Mouse (Mus musculus) kidney, embryonic 15.5 days (tissue): ENCODE data around the gene Slitrk1. TPM values are rescaled to one million over a fixed set of nuclear protein-coding genes. Genes with fewer than 3 reads are reported as not detected.

ENCODE experiments used
- ATAC-seq: fragments of 200-750 bp; cut with Nextera tagmentation; replicated peaks from 2 replicates; pipeline ENCODE4 v1.8.0; 2017; ENCODE audit warnings: moderate TSS enrichment; ENCODE audit not compliant: low FRiP score
- H3K27ac ChIP-seq: fragments of 300-500 bp; sonication (generic); 2 replicates; pipeline ENCODE4 v1.5.1; 2015; ENCODE audit warnings: mild to moderate bottlenecking, inconsistent platforms
- H3K27me3 ChIP-seq: fragments of 300-500 bp; sonication (generic); 2 replicates; pipeline ENCODE4 v1.6.1; 2015; ENCODE audit warnings: inconsistent platforms
- H3K36me3 ChIP-seq: fragments of 300-500 bp; sonication (generic); 2 replicates; pipeline ENCODE4 v1.6.1; 2015; ENCODE audit warnings: inconsistent platforms
- H3K4me1 ChIP-seq: fragments of 300-500 bp; sonication (generic); 2 replicates; pipeline ENCODE4 v1.6.1; 2015; ENCODE audit warnings: inconsistent platforms
- H3K4me2 ChIP-seq: fragments of 300-500 bp; sonication (generic); 2 replicates; pipeline ENCODE4 v1.6.1; 2015; ENCODE audit warnings: moderate library complexity, mild to moderate bottlenecking, inconsistent platforms
- H3K4me3 ChIP-seq: fragments of 300-500 bp; sonication (generic); replicated peaks from 2 replicates; pipeline ENCODE4 v1.5.1; 2015; ENCODE audit warnings: mild to moderate bottlenecking, inconsistent platforms
- H3K9ac ChIP-seq: fragments of 300-500 bp; sonication (generic); 2 replicates; pipeline ENCODE4 v1.6.1; 2015; ENCODE audit warnings: mild to moderate bottlenecking, inconsistent platforms
- H3K9me3 ChIP-seq: fragments of 300-500 bp; sonication (generic); replicated peaks from 2 replicates; pipeline ENCODE4 v1.6.1; 2016; ENCODE audit warnings: inconsistent platforms
- WGBS: fragments of 180-500 bp; shearing (Covaris S2); methylation state at CpG from one replicate; pipeline ENCODE4 v1.1.7; 2015; ENCODE audit warnings: mixed read lengths; 5-methylcytosine and 5-hydroxymethylcytosine counted together
- polyA plus RNA-seq: library from polyadenylated mRNA; unstranded; fragments of >200 nt; fragmentation: Nextera tagmentation; extraction: Ambion mirVana; gene quantifications from 2 replicates; pipeline ENCODE4 v1.2.1, GENCODE M21; 2015

Slitrk1 gene
- polyA plus RNA-seq, result 0.88 and 0.90 TPM in 2 replicates

DNA sequence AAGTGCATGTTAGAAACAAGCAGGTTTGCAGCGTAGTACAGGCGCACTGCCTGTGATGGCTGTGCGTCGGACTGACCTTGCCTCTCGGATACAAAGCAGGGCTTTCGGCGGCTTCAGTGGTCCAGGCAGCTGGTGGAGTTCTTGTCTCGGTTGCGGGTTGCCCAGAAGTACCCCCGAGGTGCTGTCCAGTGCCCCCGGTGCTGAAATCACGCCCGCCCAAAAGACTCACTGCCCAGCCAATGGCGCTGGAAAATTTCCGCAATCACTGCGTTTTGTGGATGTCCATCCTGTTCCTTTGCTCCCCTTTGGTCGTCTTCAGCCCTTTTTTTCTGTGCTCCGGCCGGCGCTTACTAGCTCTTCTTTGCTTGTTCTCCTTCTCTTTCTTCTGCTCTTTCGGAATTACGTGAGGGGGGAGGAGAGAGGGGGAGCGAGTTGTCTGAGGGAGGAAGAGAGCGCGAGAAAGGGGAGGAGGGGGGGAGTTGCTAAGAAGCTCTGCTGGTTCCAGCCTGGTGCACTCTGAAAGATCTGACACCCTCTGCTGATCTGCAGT lies at the start of gene Slitrk1:
Gene Slitrk1 (minus strand): TSS at position 445 of the 550 bp plus-strand sequence.
- Histone ChIP-seq H3K9ac (no peak within 1 kb of the TSS), H3K27me3 (peaks cover 43% of the 10 kb centered on the region), H3K4me2 (peak within 1 kb of the TSS; percentile 73), H3K36me3 (no peaks in the 10 kb centered on the region), H3K9me3 (no peaks in the 10 kb centered on the region), H3K27ac (no peak within 1 kb of the TSS), H3K4me1 (peaks cover 42% of the 10 kb centered on the region), H3K4me3 (peak within 1 kb of the TSS; percentile 45)
- under 1% methylated on average over 25 of the region's 25 CpGs for WGBS
- peak; percentile 63 for ATAC-seq

DNA sequence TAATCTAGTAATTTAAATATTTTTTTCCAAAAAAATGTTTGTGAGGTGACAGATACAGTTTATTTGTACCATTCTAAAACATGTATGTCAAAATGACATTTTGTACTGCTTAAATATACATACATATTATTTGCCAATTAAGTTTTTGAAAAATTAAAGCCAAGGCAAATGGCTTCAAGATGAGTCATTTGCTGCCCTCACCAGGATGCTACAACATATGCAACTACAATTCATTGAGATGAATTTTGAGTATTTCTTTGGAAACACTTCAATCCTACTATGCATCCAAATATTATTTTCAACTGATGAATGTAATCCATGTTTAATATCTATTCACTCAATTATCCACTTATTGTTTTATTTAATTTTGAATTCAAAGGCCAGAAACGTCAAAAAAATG lies 21.8 kb upstream of the Slitrk1 start:
- Histone ChIP-seq H3K36me3 (no peaks in the 10 kb centered on the region), H3K4me2 (no peak overlapping the region), H3K27ac (no peak overlapping the region), H3K9me3 (no peaks in the 10 kb centered on the region), H3K4me1 (no peaks in the 10 kb centered on the region), H3K9ac (no peak overlapping the region), H3K4me3 (no peak overlapping the region), H3K27me3 (no peaks in the 10 kb centered on the region)
- ATAC-seq, result no peak
- WGBS, result 67% methylated on average over 1 of the region's 1 CpGs

DNA sequence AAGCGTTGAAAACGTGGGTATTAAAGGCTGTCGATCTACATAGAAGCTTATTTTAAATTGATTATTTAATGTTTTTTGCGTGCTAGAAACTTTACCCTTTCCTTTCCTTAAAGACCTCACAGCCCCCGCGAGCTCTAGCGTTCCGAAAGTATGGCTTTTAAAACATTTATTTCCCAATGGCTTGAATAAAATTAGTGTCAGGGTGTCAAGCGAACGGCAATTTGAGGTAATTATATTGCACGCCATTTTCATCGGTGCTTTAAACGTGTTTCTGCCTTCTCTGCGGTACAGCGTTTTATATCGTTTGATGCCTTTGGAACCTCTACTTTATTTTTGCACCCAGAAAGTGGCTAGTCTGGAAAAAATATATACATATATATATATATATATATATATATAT lies 378 bp upstream of the Slitrk1 start:
- Histone ChIP-seq H3K36me3 (no peaks in the 10 kb centered on the region), H3K27ac (no peak overlapping the region), H3K9ac (no peak overlapping the region), H3K4me1 (peaks cover 42% of the 10 kb centered on the region), H3K9me3 (no peaks in the 10 kb centered on the region), H3K27me3 (peaks cover 38% of the 10 kb centered on the region), H3K4me2 (peak overlapping the region; percentile 73), H3K4me3 (peak overlapping the region; percentile 45)
- 13% methylated on average over 16 of the region's 16 CpGs for WGBS
- ATAC-seq, result no peak

DNA sequence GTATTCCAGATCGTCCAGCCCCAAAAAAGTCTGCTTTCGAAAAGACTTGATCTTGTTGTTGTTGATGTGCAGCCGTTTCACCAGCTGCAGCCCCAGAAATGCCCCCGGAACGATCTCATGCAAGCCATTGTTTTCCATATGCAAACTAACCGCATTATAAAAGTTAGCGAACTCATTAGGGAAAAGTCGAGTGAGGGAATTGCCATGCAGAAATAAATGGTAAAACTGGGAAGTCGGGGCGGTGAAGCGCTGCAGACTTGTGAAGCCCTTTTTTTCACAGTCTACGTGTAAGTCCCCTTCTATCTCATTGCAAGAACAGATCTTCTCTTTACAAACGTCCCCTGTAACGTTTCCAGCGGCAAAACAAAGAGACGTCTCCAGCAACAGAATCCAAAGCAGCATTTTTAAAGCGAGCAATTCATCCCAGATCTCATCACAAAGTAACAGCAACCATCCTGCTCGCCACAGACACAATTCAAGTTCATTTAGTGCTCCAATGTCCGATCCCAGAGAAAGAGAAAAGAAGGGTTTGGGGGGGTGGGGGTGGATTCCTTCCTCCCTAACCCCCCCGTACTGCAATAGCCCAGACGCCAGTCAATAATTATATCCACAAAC lies 975 bp downstream of the Slitrk1 start:
- Histone ChIP-seq H3K36me3 (no peaks in the 10 kb centered on the region), H3K27me3 (peaks cover 44% of the 10 kb centered on the region), H3K9ac (no peak overlapping the region), H3K4me1 (peaks cover 42% of the 10 kb centered on the region), H3K4me2 (peak overlapping the region; percentile 73), H3K4me3 (peak overlapping the region; percentile 45), H3K9me3 (no peaks in the 10 kb centered on the region), H3K27ac (no peak overlapping the region)
- ATAC-seq, result no peak
- 2% methylated on average over 21 of the region's 21 CpGs for WGBS

DNA sequence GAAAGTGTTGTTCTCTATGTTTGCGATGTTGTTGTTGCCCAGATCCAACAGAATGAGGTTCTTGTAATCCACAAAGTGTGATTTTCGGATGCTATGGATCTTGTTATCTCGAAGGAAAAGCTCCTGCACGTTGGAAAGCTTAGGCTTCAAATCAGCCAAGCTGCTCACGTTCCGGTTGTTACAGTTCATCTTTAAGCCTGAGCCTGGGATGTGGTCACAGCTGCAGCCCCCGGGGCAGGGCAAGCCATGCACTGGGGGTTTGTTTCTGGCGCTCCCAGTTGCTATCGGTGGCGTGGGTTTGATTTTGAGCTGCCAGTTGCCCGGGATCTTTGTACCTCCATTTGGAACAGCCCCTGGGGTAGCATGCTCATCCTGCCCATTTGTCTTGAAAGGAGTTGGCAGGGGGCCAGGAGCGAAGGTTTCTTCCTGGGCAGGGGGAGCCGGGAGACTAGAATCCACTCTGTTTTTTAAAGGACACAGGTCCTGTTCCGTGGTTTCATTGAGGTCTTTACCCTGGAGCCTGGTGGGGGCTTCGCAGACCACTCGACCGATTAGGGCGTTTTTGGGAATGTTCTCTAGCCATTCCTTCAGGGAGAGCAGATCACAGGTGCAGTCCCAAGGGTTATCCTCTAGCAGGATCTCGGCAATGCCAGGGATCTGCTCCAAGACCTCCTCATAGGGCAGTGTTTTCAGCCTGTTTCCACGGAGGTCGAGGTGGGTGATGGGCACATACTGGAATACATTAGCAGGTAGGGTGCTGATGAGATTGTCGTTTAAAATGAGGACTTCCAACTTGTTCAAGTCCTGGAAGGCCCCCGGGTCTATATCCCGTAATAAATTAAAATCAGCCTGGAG lies 1.7 kb downstream of the Slitrk1 start:
- 2% methylated on average over 24 of the region's 24 CpGs for WGBS
- H3K4me1 ChIP-seq, result peaks cover 42% of the 10 kb centered on the region
- no peak overlapping the region for H3K27ac ChIP-seq
- no peaks in the 10 kb centered on the region for H3K36me3 ChIP-seq
- peaks cover 44% of the 10 kb centered on the region for H3K27me3 ChIP-seq
- H3K4me2 ChIP-seq, result peak overlapping the region; percentile 73
- no peak overlapping the region for H3K9ac ChIP-seq
- H3K9me3 ChIP-seq, result no peaks in the 10 kb centered on the region
- no peak for ATAC-seq
- peak overlapping the region; percentile 45 for H3K4me3 ChIP-seq

DNA sequence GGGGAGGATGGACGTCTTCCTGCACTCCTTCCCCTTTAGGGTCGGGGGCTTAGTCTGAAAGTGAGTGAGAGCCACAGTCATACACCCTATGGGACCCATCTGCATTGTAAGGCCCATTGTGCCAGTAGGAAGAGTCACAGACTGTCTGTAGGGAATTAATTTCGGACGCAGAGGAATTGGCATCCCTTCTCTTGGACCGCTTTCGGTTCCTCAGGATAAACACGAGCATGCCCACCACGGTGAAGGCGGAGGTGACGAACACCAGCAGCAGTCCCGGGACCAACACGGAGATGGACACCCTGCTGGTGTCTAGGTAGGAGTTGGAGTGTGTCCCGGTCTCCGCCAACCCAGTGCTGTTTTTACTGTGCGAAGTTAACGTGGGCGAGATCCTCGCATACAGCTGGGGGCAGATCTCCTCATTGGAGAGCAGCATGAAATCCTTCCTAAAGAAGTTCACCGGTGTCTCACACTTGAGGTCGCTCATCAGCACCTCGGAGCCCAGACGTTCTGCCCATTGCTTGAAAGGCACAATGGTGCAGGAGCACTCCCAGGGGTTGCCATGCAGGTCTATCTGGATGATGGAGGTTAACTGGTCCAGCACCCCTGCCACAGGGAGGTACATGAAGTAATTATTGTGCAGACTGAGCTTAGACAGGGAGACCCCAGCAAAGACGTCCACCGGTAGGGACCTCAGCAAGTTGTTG lies 2.7 kb downstream of the Slitrk1 start:
- 4% methylated on average over 24 of the region's 24 CpGs for WGBS
- Histone ChIP-seq H3K4me2 (peak overlapping the region; percentile 73), H3K27ac (no peak overlapping the region; the same call in 1 of the 2 replicates), H3K27me3 (peaks cover 44% of the 10 kb centered on the region), H3K9me3 (no peaks in the 10 kb centered on the region), H3K4me3 (peak overlapping the region; percentile 45), H3K4me1 (peaks cover 42% of the 10 kb centered on the region), H3K9ac (peak overlapping the region; percentile 7; the same call in 1 of the 2 replicates), H3K36me3 (no peaks in the 10 kb centered on the region)
- ATAC-seq, result peak; percentile 30

DNA sequence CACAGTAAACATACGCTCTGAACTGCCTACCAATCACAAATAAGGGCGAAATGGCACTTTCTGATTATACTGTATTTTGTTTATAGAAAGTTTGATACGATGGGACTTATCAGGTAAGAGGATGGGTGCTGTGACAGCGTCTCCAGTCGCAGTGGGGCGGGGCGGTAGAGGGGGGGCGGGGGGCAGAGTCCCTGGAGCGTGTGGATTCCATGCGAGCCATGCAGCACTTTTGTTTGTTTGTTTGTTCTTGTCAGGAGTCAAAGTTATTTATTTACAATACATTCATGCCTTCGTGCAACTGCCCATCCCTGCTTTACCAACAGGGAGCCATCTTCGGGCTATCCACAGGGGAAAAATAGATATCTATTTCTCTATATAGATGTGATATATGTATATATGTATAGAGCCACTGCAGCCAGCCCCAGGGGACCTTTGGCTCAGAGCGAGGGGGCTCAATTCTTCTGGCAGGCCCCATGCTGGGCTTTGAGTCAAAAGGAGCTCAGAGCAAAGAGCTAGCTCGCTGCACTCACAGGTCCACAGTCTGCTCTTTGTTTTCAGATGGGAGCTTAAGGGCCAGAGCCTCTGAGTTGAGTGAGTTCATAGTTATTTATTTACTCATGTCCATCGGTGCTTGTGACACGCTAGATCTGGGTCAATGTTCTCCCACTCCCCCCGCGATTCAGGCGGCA lies 3.4 kb downstream of the Slitrk1 start:
- Histone ChIP-seq H3K9me3 (no peaks in the 10 kb centered on the region), H3K4me1 (peaks cover 42% of the 10 kb centered on the region), H3K27ac (peak overlapping the region; percentile 68), H3K27me3 (peaks cover 44% of the 10 kb centered on the region), H3K36me3 (no peaks in the 10 kb centered on the region), H3K4me2 (peak overlapping the region; percentile 73), H3K4me3 (peak overlapping the region; percentile 45), H3K9ac (no peak overlapping the region)
- peak; percentile 79 for ATAC-seq
- WGBS, result 5% methylated on average over 19 of the region's 19 CpGs

DNA sequence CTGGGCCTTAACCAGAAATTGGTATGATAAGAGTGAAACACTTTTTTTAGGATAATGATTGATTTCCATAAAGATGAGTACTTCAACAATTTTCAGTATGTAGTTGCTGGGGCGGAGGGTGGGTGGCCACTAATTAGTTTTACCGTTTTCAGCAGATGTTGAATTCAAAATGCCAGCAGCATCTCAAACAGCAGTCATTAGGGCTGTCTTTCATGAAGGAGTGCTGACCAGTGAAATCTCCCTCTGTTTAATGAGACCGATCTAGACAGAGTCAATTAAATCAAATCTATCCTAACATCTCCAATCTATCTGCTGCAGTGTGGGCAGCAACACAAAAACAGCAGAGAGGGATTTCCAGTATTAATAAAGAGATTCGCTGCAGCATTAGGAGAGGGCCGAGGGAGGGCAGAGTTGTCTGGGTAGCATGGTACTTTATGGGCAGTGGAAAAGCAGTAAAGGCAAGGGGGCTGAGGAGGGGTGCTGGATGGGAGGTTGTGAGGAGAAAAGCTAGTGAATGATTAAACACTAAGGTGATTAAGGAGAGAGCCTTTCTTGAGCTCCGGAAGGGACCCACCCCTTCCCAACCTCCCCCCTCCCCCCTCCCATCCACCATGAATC lies 4.5 kb downstream of the Slitrk1 start:
- H3K9ac ChIP-seq, result no peak overlapping the region
- H3K36me3 ChIP-seq, result no peaks in the 10 kb centered on the region
- no peak overlapping the region for H3K4me3 ChIP-seq
- H3K27me3 ChIP-seq, result peaks cover 44% of the 10 kb centered on the region
- 15% methylated on average over 6 of the region's 6 CpGs for WGBS
- no peak overlapping the region for H3K27ac ChIP-seq
- H3K4me1 ChIP-seq, result peaks cover 42% of the 10 kb centered on the region
- H3K4me2 ChIP-seq, result peak overlapping the region; percentile 30; the same call in 1 of the 2 replicates
- H3K9me3 ChIP-seq, result no peaks in the 10 kb centered on the region
- peak; percentile 84 for ATAC-seq

DNA sequence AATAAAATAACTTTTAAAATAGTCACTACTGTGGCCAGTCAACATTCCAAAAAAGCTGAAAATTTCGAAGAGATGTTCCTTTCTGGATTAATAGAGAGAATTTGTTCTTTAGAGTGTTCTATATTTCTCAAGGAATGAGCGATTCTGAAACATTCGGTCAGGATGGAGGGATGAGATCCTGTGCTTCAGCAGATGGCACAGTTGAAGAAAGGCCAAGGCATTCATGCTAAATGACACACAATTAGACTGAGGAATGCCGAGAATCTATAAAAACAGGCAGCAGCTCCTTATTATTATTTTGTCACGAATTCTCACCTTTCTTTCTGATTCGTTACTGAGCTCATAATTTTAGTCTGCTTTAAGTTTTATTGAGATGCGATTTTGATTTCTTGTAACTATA lies 15.4 kb downstream of the Slitrk1 start:
- WGBS, result 77% methylated on average over 7 of the region's 7 CpGs
- no peaks in the 10 kb centered on the region for H3K27me3 ChIP-seq
- H3K27ac ChIP-seq, result no peak overlapping the region
- no peaks in the 10 kb centered on the region for H3K9me3 ChIP-seq
- H3K4me3 ChIP-seq, result no peak overlapping the region
- H3K4me2 ChIP-seq, result no peak overlapping the region
- no peak overlapping the region for H3K9ac ChIP-seq
- no peak for ATAC-seq
- no peaks in the 10 kb centered on the region for H3K36me3 ChIP-seq
- H3K4me1 ChIP-seq, result no peaks in the 10 kb centered on the region

DNA sequence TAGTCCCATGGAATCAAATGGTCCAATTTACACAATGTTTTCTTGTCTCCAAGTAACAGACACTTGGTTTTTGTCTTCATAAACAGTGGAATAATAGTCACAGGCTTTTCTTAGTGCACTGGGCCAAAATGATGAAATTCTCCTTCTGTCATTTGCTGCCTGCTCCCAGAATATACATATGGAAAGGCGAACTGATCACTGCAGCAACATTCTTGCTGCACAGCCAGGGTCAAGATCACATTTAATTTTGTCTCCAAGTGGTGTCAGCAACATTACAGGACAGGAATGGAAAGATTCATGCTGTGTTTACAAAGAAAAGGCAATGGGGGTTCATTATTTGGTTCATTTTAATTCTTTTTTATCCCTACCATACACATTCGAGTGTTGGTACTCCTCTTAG lies 18.5 kb downstream of the Slitrk1 start:
- no peaks in the 10 kb centered on the region for H3K4me1 ChIP-seq
- H3K36me3 ChIP-seq, result no peaks in the 10 kb centered on the region
- no peak overlapping the region for H3K4me3 ChIP-seq
- H3K4me2 ChIP-seq, result no peak overlapping the region
- WGBS, result 47% methylated on average over 2 of the region's 2 CpGs
- no peak overlapping the region for H3K27ac ChIP-seq
- no peaks in the 10 kb centered on the region for H3K9me3 ChIP-seq
- H3K27me3 ChIP-seq, result no peaks in the 10 kb centered on the region
- no peak for ATAC-seq
- H3K9ac ChIP-seq, result no peak overlapping the region

DNA sequence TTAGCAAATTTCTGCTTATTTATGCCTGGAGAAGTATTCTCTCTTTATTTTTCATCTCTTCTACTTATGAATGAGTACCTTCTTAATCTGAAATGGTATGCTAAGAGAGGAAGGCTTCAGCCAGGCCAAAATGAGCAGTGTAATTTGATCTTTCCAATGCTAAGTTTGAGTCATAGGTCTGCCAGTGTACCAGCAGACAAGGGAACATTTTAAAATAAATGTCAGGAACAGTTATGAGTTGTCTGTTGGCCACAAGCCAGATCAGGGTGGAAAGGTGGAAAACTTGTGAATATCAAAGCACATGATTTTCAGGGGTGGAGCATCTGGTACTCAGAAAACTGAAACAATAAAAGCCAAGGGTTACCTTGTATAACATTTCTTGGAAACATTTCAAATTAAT lies 46.1 kb downstream of the Slitrk1 start:
- Histone ChIP-seq H3K9ac (no peak overlapping the region), H3K4me2 (no peak overlapping the region)

More for the DNA sequence above, 46.1 kb downstream of the Slitrk1 start:
- no peaks in the 10 kb centered on the region for H3K36me3 ChIP-seq
- H3K4me3 ChIP-seq, result no peak overlapping the region
- no peak for ATAC-seq
- H3K27me3 ChIP-seq, result no peaks in the 10 kb centered on the region
- H3K9me3 ChIP-seq, result no peaks in the 10 kb centered on the region
- no peaks in the 10 kb centered on the region for H3K4me1 ChIP-seq
- no peak overlapping the region for H3K27ac ChIP-seq
